Mouse (Mus musculus) ovary, adult 18-20 months (tissue): ENCODE measurements around the gene Dnajb4.
"Not testable (repeated sequence)": the region's sequence is repeated elsewhere in the genome, so short reads cannot be mapped to it uniquely, and the experiment has no call there.

Source experiments
- DNase-seq: peaks from one replicate; pipeline ENCODE4 v3.0.0; 2022; ENCODE audit warnings: low spot score, mixed read lengths

The Dnajb4 gene

DNA sequence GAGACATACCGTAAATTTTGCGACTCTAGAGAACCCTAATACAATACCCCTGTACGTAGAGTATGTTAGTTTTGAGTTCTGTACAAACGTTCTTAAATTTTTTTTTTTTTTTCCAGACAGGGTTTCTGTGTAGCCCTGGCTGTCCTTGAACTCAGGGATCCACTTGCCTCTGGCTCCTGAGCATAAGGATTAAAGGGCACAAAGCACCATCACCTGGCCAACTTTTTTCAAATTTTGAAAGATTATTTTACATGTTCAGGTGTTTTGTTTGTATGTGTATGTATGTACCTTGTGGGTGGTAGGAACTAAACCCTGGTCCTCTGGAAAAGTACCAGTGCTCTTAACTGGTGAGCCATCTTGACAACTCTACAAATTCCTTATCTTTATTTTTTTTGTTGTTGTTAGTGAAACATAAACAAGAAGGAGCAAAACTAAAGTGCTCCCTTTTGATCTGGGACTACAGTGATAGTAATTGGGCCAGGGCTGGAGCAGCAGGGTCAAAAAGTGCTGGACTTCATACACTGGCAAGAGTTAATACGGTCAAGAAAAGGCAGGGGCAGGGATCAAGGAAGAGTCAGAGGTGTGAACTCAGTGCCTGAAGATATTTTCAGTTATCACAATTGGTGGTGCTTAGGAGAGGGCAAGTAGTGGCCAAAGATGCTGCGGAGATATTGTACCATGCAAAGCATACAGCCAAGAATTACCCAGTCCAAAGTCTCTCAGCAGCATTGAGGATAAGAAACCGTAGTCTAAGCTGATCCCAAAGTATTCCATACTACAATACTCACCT lies 1.8 kb downstream of the Dnajb4 start:
- DNase-seq, result no peak

DNA sequence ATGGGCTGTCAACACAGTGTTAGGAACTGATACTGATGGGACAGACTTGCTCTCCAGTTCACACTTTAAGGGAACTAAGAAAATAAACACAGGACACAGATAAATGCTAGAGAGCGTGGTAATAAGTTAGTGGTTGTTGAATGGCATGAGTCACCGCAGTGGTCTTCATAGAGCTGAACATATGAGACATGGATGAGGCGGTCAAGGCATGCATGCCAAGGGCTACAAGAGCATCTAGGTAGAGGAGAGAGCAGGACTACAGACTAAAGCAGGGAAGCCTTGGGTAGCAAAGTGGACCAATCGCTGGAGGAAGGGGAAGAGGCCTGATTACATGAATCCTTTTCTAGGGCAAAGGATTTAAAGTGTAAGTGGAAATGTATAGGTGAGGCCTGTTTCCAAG lies 2.9 kb downstream of the Dnajb4 start:
- no peak for DNase-seq

DNA sequence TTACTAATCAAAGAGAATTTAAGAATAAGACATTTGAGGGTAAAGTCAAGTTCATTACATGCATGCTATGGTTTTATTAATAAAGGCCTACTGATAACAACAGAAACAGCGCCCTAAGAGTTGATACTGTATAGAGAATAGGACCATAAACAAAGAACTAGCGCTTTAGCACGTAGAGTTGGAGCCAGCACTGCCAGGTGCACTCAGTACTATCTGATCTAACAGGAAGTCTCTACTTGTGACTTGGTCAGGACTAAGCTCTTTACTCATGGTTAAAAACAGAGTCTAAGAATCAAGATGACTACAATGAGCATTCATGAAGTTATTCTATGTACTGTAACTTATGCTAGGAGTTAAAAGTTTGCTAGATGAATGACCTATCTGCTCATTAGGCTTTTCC lies 5.5 kb downstream of the Dnajb4 start:
- no peak for DNase-seq

DNA sequence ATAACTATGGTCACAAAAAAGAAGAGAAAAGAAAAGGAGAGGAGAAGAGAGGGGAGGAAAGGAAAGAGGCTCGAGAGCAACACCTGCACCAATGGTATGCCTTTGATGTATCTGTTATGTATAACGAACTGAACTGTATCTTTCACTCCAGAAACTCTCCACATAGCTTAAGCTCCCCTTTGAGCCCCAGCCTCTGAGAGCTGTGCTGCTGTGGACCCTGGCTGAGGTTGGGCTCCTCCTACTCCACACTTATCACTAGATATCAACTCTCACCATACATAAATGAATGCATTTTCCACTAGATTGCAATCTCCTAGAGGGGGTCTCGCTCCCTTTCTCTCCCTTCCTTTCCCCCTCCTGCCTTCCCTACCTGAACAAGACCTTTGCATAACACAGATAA lies 6.1 kb downstream of the Dnajb4 start:
- DNase-seq, result no peak

DNA sequence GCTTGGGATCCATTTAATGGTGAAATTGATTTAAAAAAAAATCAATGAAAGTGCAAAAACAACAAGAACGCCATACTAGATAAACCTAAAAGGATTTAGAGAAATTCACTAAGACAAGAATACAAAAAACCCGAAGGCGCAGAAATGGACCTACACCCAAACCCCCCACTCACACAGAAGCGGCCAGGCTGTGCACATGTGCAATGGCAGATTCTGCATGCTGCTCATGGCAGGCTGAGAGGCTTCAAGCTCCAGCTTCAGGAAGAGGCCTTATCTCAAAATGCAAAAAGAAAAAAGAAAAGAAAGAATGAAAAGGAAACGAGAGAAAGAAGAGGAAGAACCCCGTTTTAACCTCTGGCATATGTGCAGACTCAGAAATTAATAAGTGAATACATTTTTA lies 6.7 kb downstream of the Dnajb4 start:
- DNase-seq, result no peak

DNA sequence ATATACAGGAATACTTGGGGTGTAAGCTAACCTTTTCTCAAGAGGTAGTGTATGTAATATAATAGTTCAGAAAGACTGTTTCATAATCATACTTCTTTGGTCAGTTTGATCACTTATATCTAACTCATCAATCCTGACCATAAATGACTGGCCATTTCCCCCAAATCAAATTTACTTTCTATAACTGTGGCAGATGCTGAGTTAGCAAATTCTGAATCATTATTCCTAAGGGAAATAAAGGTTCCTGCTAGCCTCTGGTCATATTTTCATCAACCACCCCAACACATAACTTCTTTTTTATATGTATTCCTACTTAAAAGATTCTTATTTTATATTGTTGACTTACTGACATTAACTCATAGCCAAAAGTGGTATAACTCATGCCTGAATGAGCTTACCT lies 7.2 kb downstream of the Dnajb4 start:
- DNase-seq, result no peak

DNA sequence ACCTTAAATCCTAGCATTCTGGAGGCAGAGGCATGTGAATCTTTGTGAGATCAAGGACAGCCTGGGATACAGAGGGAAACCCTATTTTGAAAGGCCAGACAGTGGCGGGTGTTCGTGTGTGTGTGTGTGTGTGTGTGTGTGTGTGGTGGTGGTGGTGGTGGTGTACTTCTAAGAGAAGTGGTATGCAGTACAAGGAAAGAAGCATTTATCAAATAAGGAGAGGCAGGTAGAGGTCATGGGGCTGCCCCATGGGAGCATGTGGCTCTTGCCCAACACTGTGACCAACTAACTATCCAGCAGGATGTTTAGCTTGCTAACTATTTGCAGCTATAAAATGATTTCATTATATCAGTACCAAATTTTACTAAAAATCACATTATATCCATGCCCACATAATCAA lies 8.5 kb downstream of the Dnajb4 start:
- DNase-seq, result no peak

DNA sequence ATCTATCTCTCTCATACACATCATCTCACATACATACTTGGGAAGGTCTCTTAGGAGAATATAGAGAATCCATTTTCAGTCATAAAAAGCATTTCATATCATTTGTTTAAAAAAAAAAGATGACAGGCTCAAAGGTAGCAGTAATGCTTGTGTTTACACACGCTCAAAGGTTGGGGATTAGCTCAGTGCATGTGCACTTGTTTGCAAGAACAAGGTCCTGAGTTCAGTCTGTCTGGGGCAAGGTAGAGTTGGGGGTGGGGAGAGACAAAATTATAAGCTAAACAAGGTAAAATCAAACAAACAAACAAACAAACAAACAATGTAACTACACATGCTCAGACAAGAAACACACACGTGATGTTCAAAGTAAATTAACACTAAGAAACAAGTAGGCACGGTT lies 8.9 kb downstream of the Dnajb4 start:
- no peak for DNase-seq

DNA sequence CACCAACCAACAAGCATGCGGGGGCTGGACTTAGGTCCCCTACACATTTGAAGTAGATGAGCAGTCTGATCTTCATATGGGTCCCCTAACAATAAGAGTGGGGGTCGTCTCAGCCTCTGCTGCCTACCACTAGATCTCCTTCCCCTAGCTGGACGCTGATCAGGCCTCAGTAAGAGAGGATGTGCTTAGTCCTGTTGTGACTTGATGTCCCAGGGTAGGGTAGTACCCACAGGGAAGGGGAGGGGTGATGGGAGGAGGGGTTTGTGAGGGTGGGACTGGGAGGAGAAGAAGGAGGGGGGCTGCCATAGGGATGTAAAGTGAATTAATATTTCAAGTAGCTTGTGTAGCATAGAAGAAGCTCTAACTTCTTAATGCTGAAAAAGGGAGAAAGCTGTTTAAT lies 11.0 kb downstream of the Dnajb4 start:
- DNase-seq, result no peak

DNA sequence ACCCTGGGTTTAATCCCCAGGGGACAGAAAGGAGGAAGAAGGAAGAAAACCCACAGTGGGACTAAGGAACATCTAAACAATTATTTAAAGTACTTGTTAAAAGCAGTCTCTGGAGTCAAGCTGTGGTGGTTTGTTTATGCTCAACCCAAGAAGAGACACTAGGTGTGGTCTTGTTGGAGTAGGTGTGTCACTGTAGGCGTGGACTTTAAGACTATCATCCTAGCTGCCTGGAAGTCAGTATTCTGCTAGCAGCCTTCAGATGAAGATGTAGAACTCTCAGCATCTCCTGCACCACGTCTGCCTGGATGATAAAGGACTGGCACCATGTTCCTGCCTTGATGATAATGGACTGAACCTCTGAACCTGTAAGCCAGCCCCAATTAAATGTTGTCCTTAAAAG lies 12.9 kb downstream of the Dnajb4 start:
- DNase-seq, result not testable (repeated sequence)

DNA sequence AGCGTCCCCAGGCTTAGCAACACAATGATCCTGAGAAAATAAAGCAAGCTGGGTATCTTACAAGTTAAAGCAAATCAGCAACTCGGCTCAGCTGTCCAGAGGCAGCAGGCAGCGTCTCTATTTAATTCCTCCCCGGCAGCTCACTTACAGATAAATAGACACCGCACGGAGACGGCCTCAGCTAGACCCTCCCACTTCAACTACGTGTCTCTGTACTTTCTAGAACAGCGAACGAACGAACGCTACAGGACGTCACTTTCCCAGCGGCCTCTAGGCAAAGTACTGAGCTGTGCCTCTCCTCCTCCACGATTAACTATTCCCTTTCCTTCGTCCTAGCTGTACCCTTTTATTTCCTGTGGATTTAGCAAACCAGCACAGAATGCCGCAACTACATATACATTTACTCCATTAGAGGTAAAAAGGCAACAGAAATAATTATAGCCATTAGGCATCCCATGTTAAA lies 16.4 kb downstream of the Dnajb4 start:
- DNase-seq, result peak; percentile 87

DNA sequence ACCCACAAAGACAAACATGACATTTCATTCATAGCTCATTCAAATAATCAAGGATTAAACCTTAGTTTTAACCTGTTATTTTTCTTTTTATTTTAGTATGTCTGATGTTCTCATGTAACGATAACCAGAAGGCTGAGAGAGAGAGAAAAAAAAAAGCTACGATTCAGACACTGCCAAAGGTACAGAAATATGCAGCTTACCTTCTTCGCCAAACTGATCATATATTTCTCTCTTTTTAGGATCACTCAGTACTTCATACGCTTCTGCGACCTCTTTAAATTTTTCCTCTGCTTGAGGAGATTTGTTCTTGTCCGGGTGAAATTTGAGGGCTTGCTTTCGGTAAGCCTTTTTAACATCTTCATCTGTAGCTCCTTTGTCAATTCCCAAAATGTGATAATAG lies 16.9 kb downstream of the Dnajb4 start:
- DNase-seq, result no peak

DNA sequence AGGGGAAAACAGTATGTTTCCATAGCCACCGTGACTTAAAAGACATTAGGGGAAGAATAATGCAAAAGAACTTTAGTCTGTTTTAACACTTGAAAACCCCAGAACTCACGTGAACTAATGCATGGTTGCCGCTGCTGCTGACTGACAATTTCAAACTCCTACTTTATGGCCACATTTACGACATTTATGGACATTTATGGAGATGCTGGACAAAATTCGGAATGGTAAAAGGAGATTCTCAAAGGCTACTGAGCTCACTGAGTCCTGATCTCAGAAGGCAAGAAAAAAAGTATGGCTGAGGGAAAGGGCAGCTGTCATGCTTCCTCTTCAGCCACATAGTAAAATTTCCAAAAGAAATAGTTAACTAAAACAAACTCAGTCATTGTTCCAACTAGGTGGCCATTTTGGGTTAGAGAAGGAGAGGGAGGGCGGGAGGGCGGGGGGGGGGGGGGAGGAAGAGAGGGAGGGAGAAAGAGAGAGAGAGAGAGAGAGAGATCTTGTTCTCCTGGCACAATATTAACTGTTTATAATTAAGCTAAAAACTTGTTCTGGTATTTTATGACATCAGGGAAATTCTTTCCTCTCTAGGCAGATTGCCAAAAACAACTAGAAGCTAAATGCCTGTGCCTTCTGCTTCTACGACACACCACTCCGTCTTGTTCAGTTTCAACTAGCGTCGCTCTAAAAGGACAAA lies 17.7 kb downstream of the Dnajb4 start:
- no peak for DNase-seq

DNA sequence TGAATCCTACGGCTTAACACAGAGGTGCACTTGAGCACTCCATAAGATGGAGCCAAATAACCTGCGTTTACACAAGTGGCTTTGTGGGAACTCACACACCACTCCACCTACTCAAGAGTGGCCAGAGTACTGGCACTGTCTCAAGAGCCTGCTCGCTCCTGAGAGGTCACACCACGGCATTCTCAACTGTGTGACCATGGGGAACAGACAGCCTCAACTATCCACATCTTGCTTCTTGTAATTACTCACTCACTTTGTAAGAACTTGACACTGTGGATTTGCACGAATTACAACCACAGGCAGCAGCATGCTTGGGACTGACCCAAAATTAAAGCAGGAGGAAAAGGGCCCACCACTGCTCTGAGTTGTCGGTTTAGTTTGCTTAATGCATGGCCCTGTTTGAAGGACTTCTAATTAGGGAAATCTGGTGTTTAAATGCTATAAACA lies 18.3 kb downstream of the Dnajb4 start:
- DNase-seq, result no peak

DNA sequence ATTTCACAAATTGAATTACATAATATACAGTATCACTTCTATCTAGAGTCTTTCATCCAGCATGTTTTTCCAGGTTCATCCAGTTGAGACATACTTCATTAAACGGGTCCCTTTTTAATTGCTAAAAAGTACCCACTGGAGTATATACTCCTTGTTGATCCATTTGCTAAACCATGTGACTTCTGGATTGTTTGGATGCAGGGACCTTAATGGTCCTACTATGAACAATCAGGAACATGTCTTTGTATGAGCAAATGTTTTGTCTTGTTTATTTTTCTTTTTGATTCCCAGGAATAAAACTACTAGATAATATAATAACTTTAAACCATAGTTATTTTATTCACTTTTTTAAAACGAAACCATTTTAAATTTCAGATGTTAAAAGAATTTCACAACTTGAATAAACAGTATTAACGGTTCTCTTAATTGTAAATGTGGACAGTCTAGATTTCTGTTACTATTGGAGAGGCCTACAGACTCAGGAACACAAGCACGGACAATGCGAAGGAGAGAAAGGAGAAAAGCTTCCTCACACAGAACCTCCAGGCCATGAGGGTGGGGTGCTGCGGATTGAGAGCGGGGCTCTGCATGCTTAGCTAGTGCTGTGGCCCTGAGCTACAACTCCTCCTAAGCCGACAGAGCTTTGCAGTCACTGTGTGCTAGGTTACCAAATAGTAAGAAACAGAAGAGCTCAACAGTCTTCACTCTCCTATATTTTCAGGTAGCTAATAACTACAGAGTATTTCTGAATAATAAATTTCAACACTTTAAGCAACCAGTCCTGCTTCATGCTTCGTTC lies 19.2 kb downstream of the Dnajb4 start:
- no peak for DNase-seq

DNA sequence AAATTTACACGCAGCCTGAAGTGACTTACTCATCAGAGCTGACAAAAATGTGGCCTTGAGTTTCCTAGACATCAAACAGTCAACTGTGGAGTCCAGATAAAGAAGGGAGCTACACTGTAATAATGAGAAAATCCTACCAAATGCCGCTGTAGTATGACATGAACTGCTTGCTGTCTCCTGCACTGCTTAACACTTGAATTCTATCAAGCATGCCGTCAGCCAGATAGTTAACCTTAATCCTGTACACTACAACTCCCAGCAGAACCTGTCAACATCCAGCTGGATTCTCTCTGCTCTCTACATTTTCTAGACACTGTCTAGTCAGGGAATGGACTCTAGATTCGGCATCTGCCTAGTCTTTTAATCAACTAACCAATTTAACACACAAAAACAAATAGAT lies 20.8 kb downstream of the Dnajb4 start:
- no peak for DNase-seq

DNA sequence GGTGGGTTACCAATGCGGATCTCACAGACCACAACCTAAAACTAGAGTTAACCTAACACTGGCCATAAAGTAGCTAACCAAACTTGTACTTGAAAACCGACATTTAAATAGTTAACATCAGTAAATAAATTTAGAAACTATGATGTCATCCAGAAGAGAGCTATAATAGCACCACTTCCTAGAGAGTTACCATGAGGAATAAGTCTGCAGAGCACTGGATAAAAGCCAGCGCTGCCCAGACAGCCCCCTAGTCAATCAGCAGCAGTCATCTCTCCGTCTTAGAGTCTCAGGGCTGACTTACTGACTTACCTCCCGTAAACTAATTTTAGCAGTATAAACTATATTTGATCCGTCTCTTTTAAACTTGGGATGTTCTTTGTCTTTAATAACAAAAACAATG lies 24.0 kb downstream of the Dnajb4 start:
- no peak for DNase-seq

DNA sequence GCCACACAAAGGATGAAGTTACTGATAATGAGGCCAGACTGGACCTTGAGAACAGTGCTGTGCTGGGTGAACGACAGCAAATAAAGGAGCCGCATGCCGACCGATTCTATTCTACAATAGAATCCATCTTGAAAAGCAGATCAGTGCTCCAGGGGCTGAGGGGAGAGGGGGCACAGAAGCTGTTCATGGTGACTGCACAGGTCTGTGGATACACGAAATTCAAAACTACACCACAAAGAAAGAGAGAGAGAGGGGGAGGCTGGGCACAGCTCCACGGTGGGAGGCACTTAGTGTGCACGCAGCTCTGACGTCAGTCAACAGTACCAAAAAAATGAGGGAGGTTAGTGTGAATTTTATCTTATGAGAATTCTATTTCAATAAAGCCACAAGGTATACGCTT lies 26.6 kb downstream of the Dnajb4 start:
- no peak for DNase-seq

DNA sequence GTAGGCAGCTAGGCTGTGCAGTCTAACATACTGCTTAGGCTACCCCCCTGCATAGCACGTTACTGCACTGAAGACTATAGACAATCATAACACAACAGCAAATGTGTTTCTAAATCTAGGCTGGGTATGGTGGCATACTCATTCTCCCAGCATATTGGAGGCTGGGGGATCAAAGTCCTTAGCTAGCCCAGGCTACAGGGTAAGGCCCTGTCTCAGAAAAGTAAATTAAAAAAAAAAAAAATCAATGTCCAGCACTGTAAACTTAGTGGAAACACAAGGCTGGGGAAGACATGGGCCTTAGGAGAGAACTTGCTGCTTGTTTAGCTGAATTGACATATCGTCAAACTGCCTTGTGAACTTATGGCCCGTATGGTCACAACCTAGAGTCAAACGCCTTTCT lies 29.5 kb downstream of the Dnajb4 start:
- DNase-seq, result no peak

DNA sequence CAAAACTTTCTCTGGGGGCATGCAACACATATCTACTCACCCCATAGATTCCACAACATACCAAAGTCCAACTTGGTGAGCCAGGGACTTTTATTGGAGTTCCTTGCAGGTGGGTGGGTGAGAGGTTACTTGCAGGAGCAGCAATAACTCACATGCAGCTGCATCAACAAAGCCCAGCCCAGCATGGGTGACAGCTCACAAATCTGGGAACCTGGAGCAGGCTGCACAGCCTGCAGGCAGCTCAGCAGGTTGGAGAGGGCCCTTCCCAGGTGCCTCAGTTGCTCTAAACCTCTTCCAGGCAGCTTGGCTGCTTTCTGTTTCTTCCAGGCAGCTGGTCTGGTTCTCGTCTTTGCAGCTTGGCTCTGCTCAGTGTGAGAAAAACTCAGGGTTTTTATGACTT lies 30.8 kb downstream of the Dnajb4 start:
- no peak for DNase-seq

DNA sequence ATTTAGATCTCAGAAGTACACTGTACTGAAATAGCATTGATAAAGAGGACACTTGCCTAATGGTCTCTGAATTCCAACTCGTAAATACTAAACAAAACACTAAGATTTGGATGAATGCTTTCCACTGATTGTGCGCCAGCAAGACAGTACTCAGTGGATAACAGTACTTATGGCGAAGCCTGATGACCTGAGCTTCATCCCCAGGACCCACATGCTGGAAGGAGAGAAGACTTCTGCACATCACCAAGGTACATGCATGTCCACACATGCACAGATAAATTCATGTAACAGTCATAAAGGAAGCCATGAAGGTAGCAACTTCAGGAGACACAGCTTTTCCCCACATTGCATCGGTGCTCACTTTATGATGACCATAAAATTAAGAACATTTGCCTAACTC lies 31.3 kb downstream of the Dnajb4 start:
- DNase-seq, result no peak

DNA sequence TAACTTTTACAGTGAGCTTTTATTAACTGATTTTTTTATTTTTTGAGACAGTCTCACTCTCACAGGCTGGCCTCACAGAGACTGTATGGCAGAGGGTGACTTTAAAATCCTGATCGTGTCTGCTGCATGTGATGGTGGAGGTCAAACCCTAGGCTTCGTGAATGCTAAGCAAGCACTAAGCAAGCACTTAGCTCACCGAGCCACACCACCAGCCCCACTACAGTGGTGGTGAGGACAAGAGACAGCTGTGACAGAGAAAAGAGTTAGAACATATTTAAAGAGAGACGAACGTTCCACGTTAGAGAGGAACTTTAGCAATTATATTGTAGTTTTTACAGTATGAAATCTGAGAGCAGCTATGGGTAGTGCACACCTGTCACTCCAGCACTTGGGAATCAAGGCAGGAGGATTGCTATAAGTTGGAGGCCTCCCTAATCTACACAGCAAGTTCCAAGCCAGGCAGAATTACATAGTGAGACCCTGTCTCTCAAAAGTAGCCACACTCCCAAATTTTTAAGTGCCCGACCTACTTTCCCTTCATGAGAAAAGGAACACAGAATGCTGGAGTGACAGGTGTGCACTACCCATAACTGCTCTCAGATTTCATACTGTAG lies 37.7 kb downstream of the Dnajb4 start:
- no peak for DNase-seq
